Mouse (Mus musculus) left cerebral cortex, postnatal 14 days (tissue): ENCODE data around the gene Umps. TPM values are rescaled to one million over a fixed set of nuclear protein-coding genes. Genes with fewer than 3 reads are reported as not detected.
A peak's percentile ranks its signal among the peaks of the same experiment; 100 is the strongest.

Experiments
- DNase-seq, 2 experiments: peaks; one replicate each; pipeline ENCODE4 v3.0.0; 2021 to 2022; ENCODE audit warnings: low spot score in 2 of 2, mixed read lengths in 1 of 2
- intact Hi-C: fragments of 180-260 bp; cut with DNase I; formaldehyde crosslinking; loops from one replicate; pipeline ENCODE4 v1.15.1; 2025
- total RNA-seq, 2 experiments: library from RNA; stranded (reverse); gene quantifications; 2 replicates each; pipeline ENCODE4 v1.2.3; 2021

Gene Umps
- total RNA-seq, 2 experiments from 2014 or later, result 14.6 to 15.3 TPM

GRCm38 (mm10) chr16:33967283-33967640 is 424 bp upstream of the Umps start:
- intact Hi-C loops, result no loop called here
- DNase-seq, result no peak

DNA sequence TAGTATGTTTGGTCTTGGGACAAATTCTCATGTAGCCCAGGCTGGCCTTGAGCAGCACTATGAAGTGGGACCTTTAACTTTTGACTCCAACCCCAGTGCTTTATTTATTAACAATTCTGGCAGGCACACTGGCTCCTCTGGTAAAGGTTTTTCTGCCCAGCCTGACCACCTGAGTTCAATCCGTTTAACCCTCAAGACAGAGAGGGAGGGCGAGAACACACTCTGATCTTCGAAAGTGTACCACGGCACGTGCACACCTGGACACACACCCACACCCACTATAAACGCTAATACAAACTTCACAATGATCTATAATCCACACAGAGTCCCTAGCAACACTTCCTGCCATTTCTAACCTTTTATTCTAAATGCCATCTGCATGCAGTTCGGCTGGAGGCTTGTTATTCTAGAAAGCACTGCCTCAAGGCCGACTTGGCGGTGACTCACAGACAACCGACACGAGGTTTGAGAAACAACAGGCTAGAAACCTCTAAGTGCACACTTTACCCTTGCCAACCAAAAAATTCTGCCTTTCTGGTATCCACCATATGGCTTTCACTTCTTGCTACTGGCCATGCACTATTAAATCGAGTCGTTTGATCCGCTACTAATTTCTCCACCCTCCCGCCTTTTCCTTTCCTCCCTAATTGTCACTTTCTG is 830 bp downstream of the Umps start:
- peak in 1 of 2 experiments; percentile 22 for DNase-seq
- intact Hi-C loops, result no loop called here

GRCm38 (mm10) chr16:33963509-33963908 is 3.3 kb downstream of the Umps start:
- no peak for DNase-seq
- intact Hi-C loops, result no loop called here

- intact Hi-C loops, result no loop called here
- no peak for DNase-seq
Observed at GRCm38 (mm10) chr16:33954793-33955192, 12.0 kb downstream of the Umps start.

DNA sequence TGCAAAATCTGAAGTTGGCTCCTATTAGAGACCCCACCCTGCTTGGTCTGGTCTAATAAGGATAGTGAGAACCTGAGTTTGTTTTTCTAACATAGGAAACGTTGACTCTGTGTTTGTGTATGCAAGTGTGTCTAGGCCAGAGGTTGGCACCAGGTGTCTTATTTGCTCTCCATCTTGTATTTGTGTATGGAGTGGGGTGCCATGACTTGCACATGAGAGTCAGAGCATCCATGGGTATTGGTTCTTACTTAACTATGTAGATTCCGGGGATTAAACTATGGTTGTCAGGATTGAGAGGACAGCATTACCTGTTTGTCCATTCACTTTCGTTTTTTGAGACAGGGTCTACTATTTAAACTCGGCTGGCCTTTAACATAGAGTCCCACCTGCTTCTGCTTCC is 13.8 kb downstream of the Umps start:
- DNase-seq, result no peak
- intact Hi-C loops, result no loop called here

- intact Hi-C loops, result loop anchor here (1.0 kb wide), 1 partner anchor 131 kb away; no protein-coding TSS in a partner anchor
- DNase-seq, result peak; percentile 74 to 85
Observed at GRCm38 (mm10) chr16:33950830-33951229, 16.0 kb downstream of the Umps start.

GRCm38 (mm10) chr16:33950386-33950785 is 16.5 kb downstream of the Umps start:
- intact Hi-C loops, result no loop called here

DNA sequence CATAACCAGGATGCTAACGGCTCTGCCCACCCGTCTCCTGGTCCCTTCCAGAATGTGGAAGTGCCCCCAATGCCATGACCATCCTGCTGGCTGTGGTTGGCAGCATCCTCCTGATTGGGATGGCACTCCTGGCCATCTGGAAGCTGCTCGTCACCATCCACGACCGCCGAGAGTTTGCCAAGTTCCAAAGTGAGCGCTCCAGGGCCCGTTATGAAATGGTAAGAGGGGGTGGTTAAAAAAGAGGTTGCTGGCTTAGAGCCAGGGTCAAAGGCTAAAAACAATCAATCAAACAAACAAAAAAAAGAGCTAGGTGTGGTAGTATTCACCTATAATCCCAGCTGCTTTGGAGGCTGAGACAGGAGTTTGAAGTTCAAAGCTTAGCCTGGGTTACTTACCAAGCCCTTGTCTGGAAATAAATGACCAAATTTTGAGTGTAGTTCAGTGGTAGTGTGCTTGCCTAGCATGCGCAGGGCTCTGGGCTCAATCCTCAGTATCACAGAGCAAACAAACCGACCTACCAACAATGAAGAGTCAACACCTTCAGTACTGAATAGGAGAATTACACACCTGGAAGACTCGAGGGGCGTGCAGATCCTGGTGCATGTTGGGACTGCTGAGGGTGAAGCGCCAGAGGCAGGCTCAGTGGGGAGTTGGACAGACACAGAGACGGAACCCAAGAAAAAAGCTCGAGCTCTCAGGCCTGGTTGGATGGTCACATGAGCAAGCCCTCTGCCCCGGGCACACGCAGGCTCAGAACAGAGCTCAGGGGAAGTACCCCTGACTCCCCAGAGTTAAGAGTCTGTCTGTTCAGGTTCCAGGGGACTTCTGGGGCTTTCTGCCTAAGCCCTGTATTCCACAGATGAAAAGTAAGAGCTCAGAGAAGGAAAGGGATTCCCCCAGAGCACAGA is 18.9 kb downstream of the Umps start:
- intact Hi-C loops, result no loop called here
- DNase-seq, result no peak

More at GRCm38 (mm10) chr16:33950386-33950785, 16.5 kb downstream of the Umps start:
- no peak for DNase-seq

- intact Hi-C loops, result no loop called here
- no peak for DNase-seq
Observed at GRCm38 (mm10) chr16:33946021-33946420, 20.8 kb downstream of the Umps start.

GRCm38 (mm10) chr16:33944772-33945171 is 22.1 kb downstream of the Umps start:
- DNase-seq, result no peak
- intact Hi-C loops, result loop anchor here (5.0 kb wide), 1 partner anchor 52 kb away; no protein-coding TSS in a partner anchor

GRCm38 (mm10) chr16:33944126-33944525 is 22.7 kb downstream of the Umps start:
- DNase-seq, result no peak
- intact Hi-C loops, result loop anchor here (5.0 kb wide), 1 partner anchor 52 kb away; no protein-coding TSS in a partner anchor

DNA sequence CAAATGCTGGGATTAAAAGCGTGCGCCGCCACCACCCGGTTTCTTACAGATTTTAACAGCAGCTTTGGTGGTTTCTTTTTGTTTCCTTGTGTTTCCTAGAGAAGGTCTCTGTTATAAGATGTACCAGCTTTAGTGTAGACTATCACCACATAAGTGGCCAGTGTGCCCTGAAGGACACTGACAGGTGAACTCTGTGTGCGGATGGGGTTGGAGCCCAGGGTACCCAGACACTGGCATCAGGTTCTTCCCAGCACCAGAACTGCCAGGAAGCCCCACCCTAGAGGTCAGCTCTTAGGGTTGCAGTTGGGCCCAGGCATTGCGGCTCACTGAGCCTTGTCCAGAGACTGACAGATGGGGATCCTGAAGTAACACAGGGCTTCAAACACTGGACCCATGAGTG is 23.4 kb downstream of the Umps start:
- DNase-seq, result no peak
- intact Hi-C loops, result loop anchor here (5.0 kb wide), 1 partner anchor 51 kb away; no protein-coding TSS in a partner anchor

DNA sequence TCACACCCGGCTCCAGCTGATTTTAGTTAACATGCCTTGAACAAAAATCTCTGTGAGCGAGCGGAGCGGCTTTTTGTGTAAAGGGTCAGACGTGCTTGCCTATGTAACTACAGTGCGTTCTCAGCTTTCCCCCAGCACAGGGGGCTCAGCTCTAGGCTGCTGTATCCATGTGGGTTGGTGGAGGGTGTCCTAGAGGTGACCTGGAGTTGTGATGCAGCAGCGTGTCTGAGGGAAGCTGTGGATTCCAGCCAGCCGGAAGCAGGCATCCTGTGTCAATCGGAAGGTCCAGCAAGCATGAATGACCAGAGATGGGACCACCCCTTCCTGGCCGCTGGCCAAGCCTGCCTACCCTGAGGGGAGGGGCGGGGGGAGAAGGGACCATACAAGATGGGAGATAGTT is 24.5 kb downstream of the Umps start:
- DNase-seq, result no peak
- intact Hi-C loops, result loop anchor here (5.0 kb wide), 1 partner anchor 50 kb away; no protein-coding TSS in a partner anchor

GRCm38 (mm10) chr16:33941271-33941781 is 25.5 kb downstream of the Umps start:
- intact Hi-C loops, result loop anchor here (5.0 kb wide), 1 partner anchor 49 kb away; no protein-coding TSS in a partner anchor
- peak; percentile 37 to 61 for DNase-seq

DNA sequence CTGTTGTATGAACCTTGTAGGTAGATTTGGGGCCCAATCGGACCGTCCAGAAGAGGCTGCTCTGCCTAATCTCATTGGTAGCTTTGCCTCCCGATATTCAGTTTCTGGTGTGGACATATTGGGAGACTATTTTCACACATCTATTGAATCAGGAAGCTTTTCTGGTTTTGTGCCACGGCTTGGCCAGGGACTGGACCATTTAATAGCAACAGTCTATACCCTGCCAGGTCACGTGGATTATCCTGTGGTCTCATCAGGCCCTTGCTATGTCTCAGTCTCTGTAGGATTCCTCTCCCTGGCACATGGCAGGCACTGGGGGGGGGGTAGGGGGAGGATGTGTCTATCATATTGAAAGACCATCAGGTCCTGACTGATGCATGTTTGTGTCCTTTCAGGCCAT is 26.7 kb downstream of the Umps start:
- DNase-seq, result no peak
- intact Hi-C loops, result loop anchor here (5.0 kb wide), 1 partner anchor 48 kb away; no protein-coding TSS in a partner anchor

DNA sequence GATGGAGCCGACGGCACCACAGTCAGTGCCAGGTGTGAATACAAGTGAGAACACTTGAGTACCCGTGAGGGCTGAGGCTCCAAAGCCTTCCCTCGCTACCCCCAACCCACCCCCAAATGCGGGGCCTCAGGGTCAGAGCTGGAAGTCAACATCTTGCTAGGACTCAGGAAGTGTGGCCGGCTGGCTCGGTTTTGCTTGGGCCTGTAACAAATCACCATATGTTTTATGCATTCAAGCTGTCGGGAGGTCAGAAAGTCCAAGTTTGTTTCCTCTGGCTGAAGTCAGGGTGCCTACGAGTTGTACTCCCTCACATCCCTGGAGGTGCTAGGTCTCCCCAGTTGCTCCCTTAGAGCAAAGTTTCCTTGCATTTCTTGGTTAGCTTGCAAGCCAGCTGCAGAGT is 27.2 kb downstream of the Umps start:
- DNase-seq, result no peak
- intact Hi-C loops, result loop anchor here (5.0 kb wide), 1 partner anchor 47 kb away; no protein-coding TSS in a partner anchor

DNA sequence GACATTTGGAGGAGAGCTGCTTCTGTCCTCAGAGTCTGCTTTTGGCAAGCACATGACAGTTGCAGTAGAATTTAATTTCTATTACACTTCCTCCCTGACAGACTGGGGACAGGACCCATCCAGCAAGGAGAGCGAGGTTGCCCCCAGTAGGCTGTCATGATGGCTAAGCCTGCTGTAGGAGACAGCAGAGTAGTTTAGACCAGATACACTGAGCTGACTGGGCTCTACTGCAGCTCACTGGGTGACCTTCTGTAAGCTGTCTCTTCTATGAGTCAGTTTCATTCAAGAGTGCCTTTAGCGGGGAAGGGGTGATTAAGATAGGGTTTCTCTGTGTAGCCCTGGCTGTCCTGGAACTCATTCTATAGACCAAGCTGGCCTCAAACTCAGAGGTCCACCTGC is 27.7 kb downstream of the Umps start:
- intact Hi-C loops, result no loop called here
- DNase-seq, result no peak

- intact Hi-C loops, result no loop called here
Observed at GRCm38 (mm10) chr16:33938311-33939132, 28.3 kb downstream of the Umps start.

DNA sequence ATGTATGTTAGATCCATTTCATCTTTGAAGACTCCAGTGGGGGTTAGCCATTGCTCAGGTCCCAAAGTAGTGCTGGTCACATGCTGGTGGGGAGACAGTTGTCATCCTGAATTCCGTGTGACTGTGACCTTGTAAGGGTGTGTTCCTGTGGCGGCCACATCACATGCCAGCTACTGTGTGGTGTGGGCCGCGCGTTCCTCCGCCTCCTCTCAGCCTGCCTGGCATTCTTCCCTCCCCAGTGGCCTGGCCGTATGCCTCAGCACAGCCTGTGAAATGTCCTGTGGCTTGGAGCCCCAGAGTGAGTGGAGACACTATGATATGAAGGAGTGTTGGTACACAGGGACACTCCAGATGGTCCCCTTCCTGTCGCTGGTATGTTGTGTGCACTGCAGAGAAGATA is 29.3 kb downstream of the Umps start:
- peak; percentile 45 to 67 for DNase-seq
- intact Hi-C loops, result no loop called here

More at GRCm38 (mm10) chr16:33938311-33939132, 28.3 kb downstream of the Umps start:
- no peak for DNase-seq
